Mouse (Mus musculus) stomach, embryonic 15.5 days (tissue): ENCODE data around the gene Aldh3b3. TPM values are rescaled to one million over a fixed set of nuclear protein-coding genes. Genes with fewer than 3 reads are reported as not detected.

Experiments
- ATAC-seq: fragments of 200-750 bp; cut with Nextera tagmentation; 2 replicates; pipeline ENCODE4 v1.8.0; 2017; ENCODE audit warnings: low read depth, moderate number of reproducible peaks, moderate TSS enrichment; ENCODE audit not compliant: insufficient read depth, low FRiP score
- H3K27ac ChIP-seq: fragments of 300-500 bp; sonication (generic); 2 replicates; pipeline ENCODE4 v1.5.1; 2015; ENCODE audit warnings: mild to moderate bottlenecking, inconsistent platforms
- H3K27me3 ChIP-seq: fragments of 300-500 bp; sonication (generic); replicated peaks from 2 replicates; pipeline ENCODE4 v1.6.1; 2015; ENCODE audit warnings: inconsistent platforms
- H3K36me3 ChIP-seq: fragments of 300-500 bp; sonication (generic); 2 replicates; pipeline ENCODE4 v1.6.1; 2015; ENCODE audit warnings: inconsistent platforms
- H3K4me1 ChIP-seq: fragments of 300-500 bp; sonication (generic); 2 replicates; pipeline ENCODE4 v1.6.1; 2015; ENCODE audit warnings: inconsistent platforms
- H3K4me2 ChIP-seq: fragments of 300-500 bp; sonication (generic); 2 replicates; pipeline ENCODE4 v1.6.1; 2015; ENCODE audit warnings: mild to moderate bottlenecking, inconsistent platforms
- H3K4me3 ChIP-seq: fragments of 300-500 bp; sonication (generic); replicated peaks from 2 replicates; pipeline ENCODE4 v1.5.1; 2015; ENCODE audit warnings: inconsistent platforms
- H3K9ac ChIP-seq: fragments of 300-500 bp; sonication (generic); 2 replicates; pipeline ENCODE4 v1.6.1; 2015; ENCODE audit warnings: inconsistent platforms
- H3K9me3 ChIP-seq: fragments of 300-500 bp; sonication (generic); 2 replicates; pipeline ENCODE4 v1.6.1; 2016; ENCODE audit warnings: inconsistent platforms
- WGBS: fragments of 180-500 bp; shearing (Covaris S2); methylation state at CpG from one replicate; pipeline ENCODE4 v1.1.7; 2015; 5-methylcytosine and 5-hydroxymethylcytosine counted together
- polyA plus RNA-seq: library from polyadenylated mRNA; unstranded; fragments of >200 nt; fragmentation: Nextera tagmentation; extraction: Ambion mirVana; gene quantifications from 2 replicates; pipeline ENCODE4 v1.2.1, GENCODE M21; 2015

Aldh3b3 gene
- polyA plus RNA-seq, 1 experiment from 2014 or later = 0.12 TPM

GRCm38 (mm10) chr19:3998335-3998734 lies 39.9 kb downstream of the Aldh3b3 start:
- Histone ChIP-seq H3K9ac (no peak overlapping the region), H3K4me1 (peaks cover 19% of the 10 kb centered on the region), H3K36me3 (no peaks in the 10 kb centered on the region), H3K4me2 (no peak overlapping the region), H3K27ac (no peak overlapping the region), H3K9me3 (no peaks in the 10 kb centered on the region), H3K27me3 (no peaks in the 10 kb centered on the region), H3K4me3 (no peak overlapping the region)
- no peak for ATAC-seq
- WGBS = 71% methylated on average over 8 of the region's 8 CpGs

GRCm38 (mm10) chr19:3999121-3999730 lies 40.8 kb downstream of the Aldh3b3 start:
- no peak for ATAC-seq
- Histone ChIP-seq H3K9ac (peak overlapping the region; percentile 23; the same call in 1 of the 2 replicates), H3K27ac (no peak overlapping the region), H3K27me3 (no peaks in the 10 kb centered on the region), H3K4me1 (peaks cover 19% of the 10 kb centered on the region), H3K36me3 (no peaks in the 10 kb centered on the region), H3K4me3 (peak overlapping the region; percentile 82), H3K4me2 (peak overlapping the region; percentile 84), H3K9me3 (no peaks in the 10 kb centered on the region)
- WGBS = 86% methylated on average over 9 of the region's 9 CpGs

GRCm38 (mm10) chr19:4000119-4000900 lies 41.9 kb downstream of the Aldh3b3 start, which contains the start of the genes Nudt8 and Gm49405:
Gene Nudt8, plus strand, starts transcription at chr19:4000580.
Gene Gm49405, plus strand, starts transcription at chr19:4000626.
- ATAC-seq = peak; percentile 91
- no peaks in the 10 kb centered on the region for H3K9me3 ChIP-seq
- H3K4me2 ChIP-seq = peak within 1 kb of the TSS; percentile 84
- H3K27ac ChIP-seq = peak within 1 kb of the TSS; percentile 99
- under 1% methylated on average over 64 of the region's 64 CpGs for whole genome bisulfite sequencing
- peaks cover 19% of the 10 kb centered on the region for H3K4me1 ChIP-seq
- H3K27me3 ChIP-seq = no peaks in the 10 kb centered on the region
- no peaks in the 10 kb centered on the region for H3K36me3 ChIP-seq
- peak within 1 kb of the TSS; percentile 82 for H3K4me3 ChIP-seq
- H3K9ac ChIP-seq = peak within 1 kb of the TSS; percentile 73

GRCm38 (mm10) chr19:4000949-4001525 lies 42.6 kb downstream of the Aldh3b3 start:
- Histone ChIP-seq H3K36me3 (no peaks in the 10 kb centered on the region), H3K9me3 (no peaks in the 10 kb centered on the region), H3K4me1 (peaks cover 19% of the 10 kb centered on the region), H3K9ac (peak overlapping the region; percentile 73), H3K4me3 (peak overlapping the region; percentile 82), H3K27me3 (no peaks in the 10 kb centered on the region), H3K27ac (peak overlapping the region; percentile 99), H3K4me2 (peak overlapping the region; percentile 84)
- no peak for ATAC-seq
- WGBS = 18% methylated on average over 17 of the region's 17 CpGs

- 75% methylated on average over 5 of the region's 5 CpGs for WGBS
- H3K9me3 ChIP-seq = no peaks in the 10 kb centered on the region
- H3K27ac ChIP-seq = no peak overlapping the region
- H3K9ac ChIP-seq = no peak overlapping the region
- no peak for ATAC-seq
- H3K27me3 ChIP-seq = no peaks in the 10 kb centered on the region
- H3K36me3 ChIP-seq = peaks cover 3% of the 10 kb centered on the region
- H3K4me3 ChIP-seq = no peak overlapping the region
- H3K4me2 ChIP-seq = peak overlapping the region; percentile 84
- H3K4me1 ChIP-seq = peaks cover 19% of the 10 kb centered on the region
Observed at GRCm38 (mm10) chr19:4001752-4002151, 43.3 kb downstream of the Aldh3b3 start.

GRCm38 (mm10) chr19:4003112-4003511 lies 44.7 kb downstream of the Aldh3b3 start, which contains the start of gene Doc2g:
Gene Doc2g, plus strand, starts transcription at chr19:4003313.
- 75% methylated on average over 1 of the region's 1 CpGs for WGBS
- ATAC-seq = no peak
- H3K9me3 ChIP-seq = no peaks in the 10 kb centered on the region
- H3K4me1 ChIP-seq = peaks cover 19% of the 10 kb centered on the region
- H3K9ac ChIP-seq = no peak within 1 kb of the TSS
- H3K27me3 ChIP-seq = no peaks in the 10 kb centered on the region
- H3K4me3 ChIP-seq = no peak within 1 kb of the TSS
- H3K27ac ChIP-seq = no peak within 1 kb of the TSS
- no peak within 1 kb of the TSS for H3K4me2 ChIP-seq
- H3K36me3 ChIP-seq = peaks cover 17% of the 10 kb centered on the region

GRCm38 (mm10) chr19:4003641-4004040 lies 45.2 kb downstream of the Aldh3b3 start:
- WGBS = 73% methylated on average over 12 of the region's 12 CpGs
- no peaks in the 10 kb centered on the region for H3K9me3 ChIP-seq
- no peaks in the 10 kb centered on the region for H3K27me3 ChIP-seq
- H3K4me1 ChIP-seq = peaks cover 19% of the 10 kb centered on the region
- no peak overlapping the region for H3K4me2 ChIP-seq
- peaks cover 22% of the 10 kb centered on the region for H3K36me3 ChIP-seq
- H3K9ac ChIP-seq = no peak overlapping the region
- ATAC-seq = no peak
- no peak overlapping the region for H3K27ac ChIP-seq
- H3K4me3 ChIP-seq = no peak overlapping the region

- 81% methylated on average over 15 of the region's 15 CpGs for WGBS
- Histone ChIP-seq H3K27me3 (no peaks in the 10 kb centered on the region), H3K9me3 (no peaks in the 10 kb centered on the region), H3K9ac (no peak overlapping the region), H3K4me2 (no peak overlapping the region), H3K4me3 (no peak overlapping the region), H3K36me3 (peaks cover 27% of the 10 kb centered on the region), H3K4me1 (peaks cover 17% of the 10 kb centered on the region), H3K27ac (no peak overlapping the region)
- ATAC-seq = no peak
Observed at GRCm38 (mm10) chr19:4004331-4004730, 45.9 kb downstream of the Aldh3b3 start.

GRCm38 (mm10) chr19:4005091-4005490 lies 46.6 kb downstream of the Aldh3b3 start:
- Histone ChIP-seq H3K4me1 (peaks cover 12% of the 10 kb centered on the region), H3K4me3 (no peak overlapping the region), H3K4me2 (no peak overlapping the region), H3K27ac (no peak overlapping the region), H3K9me3 (no peaks in the 10 kb centered on the region), H3K9ac (no peak overlapping the region), H3K36me3 (peaks cover 27% of the 10 kb centered on the region), H3K27me3 (no peaks in the 10 kb centered on the region)
- ATAC-seq = no peak
- 87% methylated on average over 9 of the region's 9 CpGs for WGBS

GRCm38 (mm10) chr19:4005971-4006370 lies 47.5 kb downstream of the Aldh3b3 start:
- Histone ChIP-seq H3K27ac (no peak overlapping the region), H3K27me3 (no peaks in the 10 kb centered on the region), H3K9me3 (no peaks in the 10 kb centered on the region), H3K4me3 (no peak overlapping the region), H3K9ac (no peak overlapping the region), H3K36me3 (peaks cover 29% of the 10 kb centered on the region), H3K4me2 (no peak overlapping the region), H3K4me1 (peaks cover 12% of the 10 kb centered on the region)
- WGBS = 90% methylated on average over 8 of the region's 8 CpGs
- no peak for ATAC-seq

- peaks cover 14% of the 10 kb centered on the region for H3K4me1 ChIP-seq
- peaks cover 31% of the 10 kb centered on the region for H3K36me3 ChIP-seq
- no peak overlapping the region for H3K4me3 ChIP-seq
- no peaks in the 10 kb centered on the region for H3K27me3 ChIP-seq
- WGBS = 91% methylated on average over 5 of the region's 5 CpGs
- no peak overlapping the region for H3K4me2 ChIP-seq
- H3K9ac ChIP-seq = no peak overlapping the region
- no peaks in the 10 kb centered on the region for H3K9me3 ChIP-seq
- ATAC-seq = no peak
- no peak overlapping the region for H3K27ac ChIP-seq
Observed at GRCm38 (mm10) chr19:4011086-4011485, 52.6 kb downstream of the Aldh3b3 start.
